Mouse (Mus musculus): ENCODE data around the gene Rmnd5b. TPM values are rescaled to one million over a fixed set of nuclear protein-coding genes. Genes with fewer than 3 reads are reported as not detected.
A peak's percentile ranks its signal among the peaks of the same experiment; 100 is the strongest.
"Not testable (repeated sequence)": the region's sequence is repeated elsewhere in the genome, so short reads cannot be mapped to it uniquely, and the experiment has no call there.

The Rmnd5b gene
- 10 to 100 TPM; 52.4 to 58.6 (median 55.4) TPM for total RNA-seq (2022)

- DNase-seq (ENCODE audit: low spot score in 2 of 2), result peak; percentile 93 to 95
Observed at GRCm38 (mm10) chr11:51635525-51636322, at the start of gene Rmnd5b. Rmnd5b (minus strand) TSS chr11:51635896.

- no peak for DNase-seq (ENCODE audit: low spot score in 2 of 2)
Observed at GRCm38 (mm10) chr11:51681976-51682374, 46.3 kb upstream of the Rmnd5b start.

DNA sequence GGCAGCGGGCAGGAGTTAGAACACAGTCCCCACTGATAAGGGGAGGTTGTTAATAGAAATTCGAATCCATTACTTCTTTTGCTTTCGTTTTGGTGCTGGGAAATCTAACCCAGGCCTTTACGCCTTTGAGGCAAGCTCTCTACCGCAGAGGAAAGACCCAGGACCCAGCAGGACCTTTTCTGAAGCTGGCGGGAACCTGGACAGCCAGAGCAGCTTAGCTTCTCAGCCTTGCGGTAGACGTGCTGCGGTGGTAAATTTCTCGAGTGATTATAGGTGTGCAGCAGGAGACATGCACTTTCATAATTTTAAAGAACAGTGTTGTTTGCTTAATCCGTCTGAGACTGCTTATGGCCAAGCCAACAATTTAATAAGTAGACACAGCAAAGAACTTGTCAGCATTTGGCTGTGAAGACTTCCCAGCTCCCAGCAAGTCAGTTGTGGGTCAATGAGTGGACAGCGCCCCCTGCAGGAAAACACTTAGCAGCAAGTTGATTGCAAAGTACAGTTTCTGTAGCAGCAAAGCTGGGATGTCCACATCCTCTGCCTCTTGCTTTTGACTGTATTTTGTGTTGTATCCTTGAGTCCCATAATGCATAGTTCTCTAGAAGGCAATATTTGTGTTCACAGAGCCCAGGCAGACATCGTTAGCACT, 45.8 kb upstream of the Rmnd5b start:
- peak; percentile 74 to 87 for DNase-seq (ENCODE audit: low spot score in 2 of 2)

GRCm38 (mm10) chr11:51679466-51679865, 43.8 kb upstream of the Rmnd5b start:
- DNase-seq (ENCODE audit: low spot score in 2 of 2), result no peak

GRCm38 (mm10) chr11:51677737-51678418, 42.2 kb upstream of the Rmnd5b start:
- no peak for DNase-seq (ENCODE audit: low spot score in 2 of 2)

DNA sequence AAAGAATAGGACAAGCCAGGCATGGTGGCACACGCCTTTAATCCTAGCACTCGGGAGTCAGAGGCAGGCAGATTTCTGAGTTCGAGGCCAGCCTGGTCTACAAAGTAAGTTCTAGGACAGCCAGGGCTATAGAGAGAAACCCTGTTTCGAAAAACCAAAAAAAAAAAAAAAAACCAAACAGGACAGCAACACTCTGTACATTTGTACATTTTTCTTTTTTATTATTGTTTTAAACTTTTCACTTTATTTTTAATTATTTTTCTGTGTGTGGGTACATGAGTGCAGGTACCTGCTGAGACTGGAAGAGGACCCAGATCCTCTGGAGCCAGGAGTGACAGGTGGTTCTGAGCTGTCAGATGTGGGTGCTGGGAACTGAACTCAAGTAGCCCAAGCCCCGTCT, 39.7 kb upstream of the Rmnd5b start:
- no peak for DNase-seq (ENCODE audit: low spot score in 2 of 2)

DNA sequence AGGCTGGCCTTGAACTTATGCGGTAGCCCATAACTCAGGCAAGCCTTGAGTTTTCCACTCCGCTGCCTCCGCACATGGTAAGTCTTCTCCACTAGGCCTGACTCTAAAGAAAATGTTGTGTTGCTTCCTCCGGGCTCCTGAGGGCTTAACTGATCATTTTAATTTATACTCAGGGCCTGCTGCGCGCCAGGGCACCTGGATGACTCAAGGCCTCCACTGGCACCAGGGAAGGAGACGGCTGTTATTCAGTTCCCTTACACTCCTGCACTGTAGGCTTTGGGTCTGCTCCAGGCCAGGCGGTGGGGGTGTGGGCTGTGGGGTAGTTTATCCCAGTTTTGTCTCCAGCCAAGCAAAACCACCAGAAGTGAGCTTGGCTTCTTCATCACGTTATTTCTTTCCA, 37.6 kb upstream of the Rmnd5b start:
- DNase-seq (ENCODE audit: low spot score in 2 of 2), result no peak

DNA sequence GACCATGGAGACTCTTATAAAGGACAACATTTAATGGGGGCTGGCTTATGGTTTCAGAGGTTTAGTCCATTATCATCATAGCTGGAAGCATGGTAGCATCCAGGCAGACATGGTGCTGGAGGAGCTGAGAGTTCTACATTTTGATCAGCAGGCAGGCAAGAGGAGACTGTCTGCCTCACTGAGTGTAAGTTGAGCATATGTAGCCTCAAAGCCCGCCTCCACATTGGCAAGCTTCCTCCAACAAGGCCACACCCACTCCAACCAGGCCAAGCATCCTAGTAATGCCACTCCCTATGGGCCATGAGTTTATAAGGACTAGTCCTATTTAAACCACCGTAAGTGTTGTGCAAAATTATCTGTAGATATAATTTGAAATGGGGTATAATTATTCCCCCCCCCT, 35.7 kb upstream of the Rmnd5b start:
- no peak for DNase-seq (ENCODE audit: low spot score in 2 of 2)

DNA sequence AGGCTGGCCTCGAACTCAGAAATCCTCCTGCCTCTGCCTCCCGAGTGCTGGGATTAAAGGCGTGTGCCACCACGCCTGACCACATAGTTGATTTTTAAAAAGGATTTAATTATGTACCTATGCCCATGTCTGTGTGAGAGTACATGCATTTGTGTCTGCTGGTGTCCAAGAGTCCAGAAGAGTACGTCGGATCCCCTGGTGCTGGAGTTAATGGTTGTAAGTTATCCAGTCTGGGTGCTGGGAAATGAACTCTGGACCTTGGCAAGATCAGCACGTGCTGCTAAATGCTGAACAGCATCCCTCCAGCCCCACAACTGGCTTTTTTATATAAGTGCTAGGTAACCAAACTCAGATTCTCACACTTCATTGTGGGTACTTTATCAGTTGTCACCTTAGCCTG, 35.1 kb upstream of the Rmnd5b start:
- DNase-seq (ENCODE audit: low spot score in 2 of 2), result no peak

GRCm38 (mm10) chr11:51664747-51665146, 29.1 kb upstream of the Rmnd5b start:
- DNase-seq (ENCODE audit: low spot score in 2 of 2), result not testable (repeated sequence)

- DNase-seq (ENCODE audit: low spot score in 2 of 2), result no peak
Observed at GRCm38 (mm10) chr11:51662632-51663031, 26.9 kb upstream of the Rmnd5b start.

GRCm38 (mm10) chr11:51661867-51662365, 26.2 kb upstream of the Rmnd5b start:
- no peak for DNase-seq (ENCODE audit: low spot score in 2 of 2)

- DNase-seq (ENCODE audit: low spot score in 2 of 2), result no peak
Observed at GRCm38 (mm10) chr11:51658705-51659104, 23.0 kb upstream of the Rmnd5b start.

DNA sequence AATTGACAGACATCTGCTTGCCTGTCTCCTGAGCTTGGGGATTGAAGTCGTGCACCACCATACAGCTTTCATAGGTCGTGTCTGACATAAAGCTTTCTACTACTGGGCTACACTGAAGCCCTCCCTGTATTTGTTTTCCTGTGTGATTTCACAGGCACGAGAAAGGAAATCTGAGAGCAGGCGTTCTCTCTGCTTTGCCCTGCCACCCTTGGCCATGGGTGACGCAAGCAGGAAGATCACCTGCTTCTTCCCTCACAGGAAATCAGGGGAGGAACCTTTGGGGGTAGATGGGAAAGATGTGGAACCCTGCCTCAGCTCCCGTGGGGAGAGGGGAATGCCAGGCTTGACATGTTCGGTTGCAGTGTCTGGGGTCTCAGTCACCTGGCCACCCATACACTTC, 22.6 kb upstream of the Rmnd5b start:
- DNase-seq (ENCODE audit: low spot score in 2 of 2), result no peak

GRCm38 (mm10) chr11:51656798-51657521, 21.3 kb upstream of the Rmnd5b start:
- DNase-seq (ENCODE audit: low spot score in 2 of 2), result no peak

DNA sequence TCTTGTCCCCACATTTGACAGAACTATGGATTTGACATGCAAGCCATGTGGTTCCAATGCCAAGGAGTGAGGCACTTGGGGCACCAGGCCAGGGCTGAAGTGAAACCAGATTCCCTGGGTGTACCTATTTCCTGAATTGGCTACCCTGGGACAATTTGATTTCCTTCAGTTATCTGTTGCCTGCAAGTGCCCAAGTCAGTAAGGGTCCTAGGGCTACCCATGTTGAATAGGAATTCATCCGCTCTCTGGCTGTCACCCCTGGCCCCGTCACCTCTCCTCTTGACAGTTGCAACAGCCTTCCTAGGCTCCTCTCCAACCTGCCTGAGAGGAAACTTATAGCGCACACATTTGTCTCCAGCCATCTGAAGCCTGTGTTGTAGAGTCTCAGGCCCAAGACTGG, 19.2 kb upstream of the Rmnd5b start:
- no peak for DNase-seq (ENCODE audit: low spot score in 2 of 2)

GRCm38 (mm10) chr11:51653736-51654135, 18.0 kb upstream of the Rmnd5b start:
- no peak for DNase-seq (ENCODE audit: low spot score in 2 of 2)

- DNase-seq (ENCODE audit: low spot score in 2 of 2), result no peak
Observed at GRCm38 (mm10) chr11:51652889-51653418, 17.3 kb upstream of the Rmnd5b start.

DNA sequence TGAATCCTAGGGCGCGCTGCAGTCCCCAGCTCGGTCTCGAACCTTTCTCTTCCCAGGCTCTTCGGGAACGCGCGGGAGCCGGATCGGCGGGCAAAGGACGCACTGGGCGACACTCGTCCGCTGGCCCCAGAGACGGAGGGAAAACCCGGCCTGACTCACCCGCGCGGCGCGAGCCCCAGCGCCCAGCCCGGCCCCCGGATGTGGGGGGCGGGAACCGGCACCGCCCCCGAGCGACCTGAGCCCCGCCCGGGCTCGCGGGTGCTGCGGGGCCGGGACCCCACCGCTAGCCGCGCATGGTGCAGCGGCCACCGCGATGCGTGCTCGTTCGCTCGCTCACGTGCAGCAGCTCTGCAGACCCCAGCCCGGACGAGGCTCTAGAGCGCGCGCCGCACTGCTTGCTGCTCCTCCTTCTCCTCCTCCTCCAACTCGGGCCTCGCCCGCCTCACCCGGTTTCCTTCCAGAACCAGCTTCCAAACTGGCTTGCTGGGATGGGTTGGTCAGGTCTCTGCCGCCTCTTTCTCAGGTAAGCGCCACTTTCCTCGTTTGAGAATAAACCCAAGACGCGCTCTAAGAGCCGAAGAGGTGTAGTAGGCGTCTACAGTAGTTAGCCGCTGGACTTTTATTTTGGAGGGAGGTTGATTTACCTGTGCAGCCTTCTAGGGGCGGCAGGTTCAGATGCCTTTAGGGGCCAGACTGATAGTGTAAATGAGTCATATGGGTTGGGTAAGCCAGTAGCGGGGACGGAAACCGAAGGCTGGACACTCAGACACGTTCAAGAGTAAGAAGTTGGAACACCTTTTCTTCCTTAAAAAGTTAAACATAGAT, 15.2 kb upstream of the Rmnd5b start, which contains the start of the genes N4bp3 and D930048N14Rik:
N4bp3 (minus strand) TSS at position 152 of the 825 bp plus-strand sequence.
D930048N14Rik (plus strand) TSS at position 264 of the 825 bp plus-strand sequence.
- no peak for DNase-seq (ENCODE audit: low spot score in 2 of 2)

DNA sequence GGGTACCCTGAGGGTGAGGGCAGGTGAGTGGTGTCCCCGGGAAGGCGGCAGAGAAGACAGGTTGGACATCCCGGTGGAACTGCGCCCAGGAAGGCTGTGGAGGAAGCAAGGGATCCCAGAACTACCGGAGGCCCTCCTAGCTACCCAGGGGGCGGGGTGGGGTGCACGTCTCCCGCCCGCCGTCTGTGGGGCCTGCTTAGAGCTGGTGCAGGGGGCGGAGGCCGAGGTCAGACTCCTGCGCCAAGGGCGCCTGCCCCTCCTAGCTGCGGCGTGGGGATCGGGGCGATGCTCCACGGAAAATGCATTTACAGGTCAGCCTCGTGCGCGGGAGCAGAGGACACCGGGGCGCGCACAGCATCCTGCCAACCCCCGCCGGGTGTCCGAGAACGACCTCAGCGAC, 14.6 kb upstream of the Rmnd5b start:
- DNase-seq (ENCODE audit: low spot score in 2 of 2), result no peak
